24 mouse cellular contexts compared by ENCODE assay signal in genomic region chr6:71469291-71469690, GRCm38 (mm10). TPM values are rescaled to one million over a fixed set of nuclear protein-coding genes. Genes with fewer than 3 reads are reported as not detected.
DNase-seq lines count a peak whose midpoint lies in the region; ATAC-seq lines count a peak whose summit lies in the region.
"Had no signal": no experiment of that assay in that cellular context is flagged by ENCODE, and none has a peak within 500 bp of the region (broad histone marks: within the 10 kb centered on the region; RNA-seq: fewer than 3 reads in every experiment).

No protein-coding gene starts in this region.

- H3K36me3 ChIP-seq in hindbrain, embryonic 14.5 days (replicated peaks; ENCODE audit: control insufficient read depth, insufficient read depth): no peaks in the 10 kb centered on the region
- H3K36me3 ChIP-seq: embryonic facial prominence, embryonic 10.5 days; heart, embryonic 13.5 days; limb, embryonic 12.5 days; liver, embryonic 13.5 days had no signal

- no peak overlapping the region for H3K9ac ChIP-seq in hindbrain, embryonic 14.5 days
- H3K9ac ChIP-seq: heart, embryonic 13.5 days; limb, embryonic 12.5 days; liver, embryonic 13.5 days had no signal

- H3K9me3 ChIP-seq in hindbrain, embryonic 14.5 days (ENCODE audit: control insufficient read depth, low read length): no peaks in the 10 kb centered on the region
- H3K9me3 ChIP-seq: embryonic facial prominence, embryonic 10.5 days; heart, embryonic 13.5 days; limb, embryonic 12.5 days; liver, embryonic 13.5 days had no signal

- H3K4me3 ChIP-seq in hindbrain, embryonic 14.5 days (replicated peaks; ENCODE audit: low read length): no peak overlapping the region
- H3K4me3 ChIP-seq: embryonic facial prominence, embryonic 10.5 days; heart, adult 2 months; heart, embryonic 13.5 days; limb, embryonic 12.5 days; liver, embryonic 13.5 days had no signal

- ATAC-seq in hindbrain, embryonic 14.5 days (ENCODE audit: low FRiP score): no peak
- ATAC-seq: activated CD4-positive, CD25-positive, alpha-beta regulatory T cell, adult 4 months; forebrain, embryonic 16.5 days had no signal

- H3K27ac ChIP-seq in hindbrain, embryonic 14.5 days: no peak overlapping the region
- H3K27ac ChIP-seq: embryonic facial prominence, embryonic 10.5 days; heart, adult 2 months; heart, embryonic 13.5 days; kidney, postnatal 0 days; limb, embryonic 12.5 days; liver, embryonic 13.5 days had no signal

- 81% methylated on average over 3 of the region's 3 CpGs for WGBS in hindbrain, embryonic 14.5 days

- no peaks in the 10 kb centered on the region for H3K4me1 ChIP-seq in hindbrain, embryonic 14.5 days (replicated peaks; ENCODE audit: control insufficient read depth, insufficient read depth, low read length)
- H3K4me1 ChIP-seq: embryonic facial prominence, embryonic 10.5 days; heart, embryonic 13.5 days; limb, embryonic 12.5 days; liver, embryonic 13.5 days had no signal

- H3K27me3 ChIP-seq in hindbrain, embryonic 14.5 days (ENCODE audit: control insufficient read depth, insufficient read depth, low read length): no peaks in the 10 kb centered on the region
- H3K27me3 ChIP-seq: heart, embryonic 13.5 days; limb, embryonic 12.5 days; liver, embryonic 13.5 days had no signal

- peak; percentile 69 to 79 for DNase-seq in adrenal gland, adult (ENCODE audit: inconsistent age in 2 of 2, low spot score in 1 of 2)
- no peak for DNase-seq in adrenal gland, postnatal 4 days (ENCODE audit: low spot score in 2 of 2)
- peak; percentile 15 for DNase-seq in lung, postnatal 36 days
- DNase-seq in lung, postnatal 25 days (ENCODE audit: low spot score): no peak
- peak; percentile 41 for DNase-seq in kidney, postnatal 10 days
- DNase-seq in testis, postnatal 10 days (ENCODE audit: low spot score): no peak
- no peak for DNase-seq in hindbrain, embryonic 14.5 days (ENCODE audit: low spot score)
- DNase-seq: cerebellum, adult 9-11 months; gastrocnemius, postnatal 25 days; heart, adult 2 months; heart, postnatal 14 days; liver, embryonic 13.5 days; lung, adult 2 months; lung, postnatal 14 days; midbrain, embryonic 14.5 days; retina, postnatal 1 day; right cerebral cortex, postnatal 25 days; thymus, postnatal 25 days had no signal

- no peak overlapping the region for H3K4me2 ChIP-seq in hindbrain, embryonic 14.5 days (replicated peaks)
- H3K4me2 ChIP-seq: heart, embryonic 13.5 days; limb, embryonic 12.5 days; liver, embryonic 13.5 days had no signal

RNA-seq across cellular contexts. Expression of gene Rnf103, which starts 24.4 kb away (rescaled TPM):
- 10 to 100 TPM; 38.9 to 39.1 TPM for total RNA-seq in adrenal gland, postnatal 4 days (2021)
- 31.1 and 35.8 TPM in 2 replicates for polyA plus RNA-seq in hindbrain, embryonic 14.5 days (2014; fragmentation: Nextera tagmentation; extraction: Ambion mirVana)

RNA-seq across cellular contexts. Expression of gene Rmnd5a, which starts 28.9 kb away (rescaled TPM):
- total RNA-seq in adrenal gland, postnatal 4 days (2021): 10 to 100 TPM; 75.1 to 81.6 TPM
- polyA plus RNA-seq in hindbrain, embryonic 14.5 days (2014; fragmentation: Nextera tagmentation; extraction: Ambion mirVana): 5.8 TPM in 2 replicates

Comparison
In these comparisons a context has a peak if more than half of its experiments do, and no peak if none do; other contexts are left out.
1. DNase-seq: peak in adrenal gland, adult (2 of 2), lung, postnatal 36 days (single experiment) and kidney, postnatal 10 days (single experiment); none in adrenal gland, postnatal 4 days (0 of 2), lung, postnatal 25 days (single experiment), testis, postnatal 10 days (single experiment) and hindbrain, embryonic 14.5 days (single experiment).